Mouse (Mus musculus) bone marrow, adult 2 months (tissue): ENCODE data around the gene Depdc1b. TPM values are rescaled to one million over a fixed set of nuclear protein-coding genes. Genes with fewer than 3 reads are reported as not detected.
A peak's percentile ranks its signal among the peaks of the same experiment; 100 is the strongest.

Experiments used
- H3K27ac ChIP-seq: fragments of 200-500 bp; 2 replicates; pipeline ENCODE4 v1.5.1; 2012; ENCODE audit warnings: low read depth, mild to moderate bottlenecking, control low read depth, inconsistent platforms, low read length; ENCODE audit not compliant: control insufficient read depth, poor library complexity, insufficient read depth
- H3K4me1 ChIP-seq: fragments of 200-500 bp; 2 replicates; pipeline ENCODE4 v1.6.1; 2011; ENCODE audit warnings: low read length; ENCODE audit not compliant: control insufficient read depth, insufficient read depth
- H3K4me3 ChIP-seq: fragments of 200-500 bp; replicated peaks from 2 replicates; pipeline ENCODE3; 2011; ENCODE audit warnings: mild to moderate bottlenecking, low read depth, low read length, control low read depth; ENCODE audit not compliant: control insufficient read depth
- CTCF ChIP-seq: fragments of 200-500 bp; IDR thresholded peaks from 2 replicates; pipeline ENCODE4 v1.5.1; 2011; ENCODE audit warnings: low read length, control low read depth; ENCODE audit not compliant: control insufficient read depth, insufficient read depth
- POLR2A ChIP-seq: fragments of 200-500 bp; IDR thresholded peaks from 2 replicates; pipeline ENCODE4 v1.6.1; 2011; ENCODE audit warnings: low read depth, mild to moderate bottlenecking, control low read depth, low read length, borderline replicate concordance; ENCODE audit not compliant: control insufficient read depth
- WGBS: fragments of 180-500 bp; shearing (Covaris S2); methylation state at CpG from one replicate; pipeline ENCODE4 v1.1.7; 2018; 5-methylcytosine and 5-hydroxymethylcytosine counted together
- polyA plus RNA-seq: library from polyadenylated mRNA; stranded (reverse); fragments of >200 nt; gene quantifications from 2 replicates; pipeline ENCODE4 v1.2.4, GENCODE M21; 2011; ENCODE audit warnings: low replicate concordance; ENCODE audit not compliant: missing spikeins, insufficient read depth, insufficient read length

Depdc1b gene
- polyA plus RNA-seq, result 20.8 and 21.2 TPM in 2 replicates

- peaks cover 4% of the 10 kb centered on the region for H3K4me1 ChIP-seq
- WGBS, result under 1% methylated on average over 48 of the region's 48 CpGs
Observed at GRCm38 (mm10) chr13:108315702-108316486, at the start of gene Depdc1b. Gene Depdc1b (plus strand): TSS chr13:108316332.

GRCm38 (mm10) chr13:108267841-108268634 lies 48.1 kb upstream of the Depdc1b start:
- peak overlapping the region; percentile 69 for H3K27ac ChIP-seq

More at GRCm38 (mm10) chr13:108315702-108316486, at the start of gene Depdc1b:
- H3K27ac ChIP-seq, result peak within 1 kb of the TSS; percentile 98
- H3K4me3 ChIP-seq, result peak within 1 kb of the TSS; percentile 87
- TF ChIP-seq POLR2A (peak; percentile 57; the same call in 1 of the 2 replicates), CTCF (no peak)

GRCm38 (mm10) chr13:108271458-108272148 lies 44.5 kb upstream of the Depdc1b start:
- peaks cover 1% of the 10 kb centered on the region; the same call in 1 of the 2 replicates for H3K4me1 ChIP-seq

More at GRCm38 (mm10) chr13:108267841-108268634, 48.1 kb upstream of the Depdc1b start:
- Histone ChIP-seq H3K4me1 (peaks cover 1% of the 10 kb centered on the region; the same call in 1 of the 2 replicates), H3K4me3 (no peak overlapping the region)
- whole genome bisulfite sequencing, result 22% methylated on average over 9 of the region's 9 CpGs
- TF ChIP-seq POLR2A (no peak), CTCF (no peak)

GRCm38 (mm10) chr13:108272332-108272731 lies 43.8 kb upstream of the Depdc1b start:
- Histone ChIP-seq H3K27ac (no peak overlapping the region), H3K4me1 (no peaks in the 10 kb centered on the region; the same call in 1 of the 2 replicates), H3K4me3 (no peak overlapping the region)
- WGBS, result 75% methylated on average over 8 of the region's 8 CpGs
- TF ChIP-seq POLR2A (no peak), CTCF (no peak)

More at GRCm38 (mm10) chr13:108271458-108272148, 44.5 kb upstream of the Depdc1b start:
- TF ChIP-seq POLR2A, result no peak
- H3K4me3 ChIP-seq, result no peak overlapping the region
- no peak overlapping the region for H3K27ac ChIP-seq
- 49% methylated on average over 7 of the region's 7 CpGs for WGBS

- 79% methylated on average over 15 of the region's 15 CpGs for WGBS
- no peak for TF ChIP-seq POLR2A
- TF ChIP-seq CTCF, result no peak
- Histone ChIP-seq H3K4me1 (no peaks in the 10 kb centered on the region; the same call in 1 of the 2 replicates), H3K27ac (no peak overlapping the region), H3K4me3 (no peak overlapping the region)
Observed at GRCm38 (mm10) chr13:108273034-108273433, 43.1 kb upstream of the Depdc1b start.

- WGBS, result 34% methylated on average over 5 of the region's 5 CpGs
- no peak for TF ChIP-seq CTCF
- no peak for TF ChIP-seq POLR2A
- Histone ChIP-seq H3K4me3 (no peak overlapping the region), H3K27ac (no peak overlapping the region), H3K4me1 (no peaks in the 10 kb centered on the region; the same call in 1 of the 2 replicates)
Observed at GRCm38 (mm10) chr13:108273456-108273855, 42.7 kb upstream of the Depdc1b start.

GRCm38 (mm10) chr13:108276561-108276960 lies 39.6 kb upstream of the Depdc1b start:
- no peaks in the 10 kb centered on the region for H3K4me1 ChIP-seq
- 5% methylated on average over 1 of the region's 1 CpGs for WGBS
- H3K27ac ChIP-seq, result no peak overlapping the region
- TF ChIP-seq POLR2A (no peak), CTCF (no peak)
- no peak overlapping the region for H3K4me3 ChIP-seq
